Mouse (Mus musculus) embryonic facial prominence, embryonic 11.5 days (tissue): ENCODE data around the gene Ctxn2. TPM values are rescaled to one million over a fixed set of nuclear protein-coding genes. Genes with fewer than 3 reads are reported as not detected.

Source experiments
- polyA plus RNA-seq: library from polyadenylated mRNA; unstranded; fragments of >200 nt; fragmentation: Nextera tagmentation; extraction: Ambion mirVana; gene quantifications from 2 replicates; pipeline ENCODE4 v1.2.1, GENCODE M21; 2014

The Ctxn2 gene
- polyA plus RNA-seq, 1 experiment from 2014 or later = not detected

Other genes with a start within 250 kb of the Ctxn2 start
- gene Slc24a5, start 68.6 kb upstream of the Ctxn2 start, polyA plus RNA-seq = 4.3 and 8.3 TPM in 2 replicates
- 161 and 186 TPM in 2 replicates for gene Myef2, start 13.0 kb upstream of the Ctxn2 start, polyA plus RNA-seq
- gene Slc12a1, start 15.8 kb downstream of the Ctxn2 start, polyA plus RNA-seq = not detected in 2 replicates
- 230 and 235 TPM in 2 replicates for gene Dut, start 110.5 kb downstream of the Ctxn2 start, polyA plus RNA-seq